Mouse (Mus musculus): ENCODE measurements around the gene Snrpc. TPM values are rescaled to one million over a fixed set of nuclear protein-coding genes. Genes with fewer than 3 reads are reported as not detected.

The Snrpc gene
- total and polyA plus RNA-seq, 3 experiments, result 154 to 194 (median 171) TPM

GRCm38 (mm10) chr17:27848351-27848750, 10.4 kb downstream of the Snrpc start:
- Histone ChIP-seq H3K36me3 (replicated peaks in 1 of 2; ENCODE audit: control insufficient read depth in 1 of 2, insufficient read depth in 1 of 2, low read length in 1 of 2) (peaks cover 64 to 89% of the 10 kb centered on the region in 2 experiments), H3K79me2 (replicated peaks; ENCODE audit: control insufficient read depth, extremely low read depth, insufficient read depth, poor library complexity, severe bottlenecking) (no peaks in the 10 kb centered on the region; the same call in none of the 2 replicates), H3K27me3 (replicated peaks) (no peaks in the 10 kb centered on the region), H3K4me2 (ENCODE audit: insufficient read depth, low read depth, poor library complexity, severe bottlenecking) (no peak overlapping the region), H3K4me1 (ENCODE audit: control insufficient read depth in 1 of 2, insufficient read depth in 2 of 2) (peaks cover 4 to 11% of the 10 kb centered on the region in 2 experiments; a peak in 2 of 4 replicates), H3K27ac (ENCODE audit: insufficient read depth, low read depth) (no peak overlapping the region), H3K9ac (ENCODE audit: insufficient read depth, low read depth) (no peak overlapping the region), H3K9me3 (replicated peaks; ENCODE audit: low read length) (no peaks in the 10 kb centered on the region), H3K4me3 (replicated peaks in 1 of 3; ENCODE audit: low read depth in 2 of 3, low read length in 2 of 3, poor library complexity in 1 of 3) (no peak overlapping the region)
- DNase-seq (ENCODE audit: extremely low read depth), result no peak
- no peak for TF ChIP-seq POLR2A (IDR thresholded peaks at IDR 0.05; ENCODE audit: low read depth, low read length)
- TF ChIP-seq NELFE (IDR thresholded peaks at IDR 0.05; ENCODE audit: low read depth, low read length), result no peak
- TF ChIP-seq CTCF (conservative IDR thresholded peaks at IDR 0.05 in 1 of 2, IDR thresholded peaks at IDR 0.05 in 1 of 2; ENCODE audit: low read depth in 2 of 2, low read length in 2 of 2), result peak in 1 of 2 experiments; percentile 20; a peak in 1 of 4 replicates
- TF ChIP-seq ZNF384 (IDR thresholded peaks at IDR 0.05; ENCODE audit: low read depth, low read length), result no peak
- dilution Hi-C loops (cut with MboI; ENCODE audit: extremely low pct_ligation_motif_present, extremely low pct_unique_long_range_greater_than_20kb, low sequenced_read_pairs), result no loop called here
- in situ Hi-C loops (cut with MboI; ENCODE audit: low pct_ligation_motif_present, low pct_unique_long_range_greater_than_20kb, low sequenced_read_pairs), result no loop called here

- dilution Hi-C loops (cut with MboI; ENCODE audit: extremely low pct_ligation_motif_present, extremely low pct_unique_long_range_greater_than_20kb, low sequenced_read_pairs), result no loop called here
- peak; percentile 17 for DNase-seq (ENCODE audit: extremely low read depth)
- TF ChIP-seq RAD21 (IDR thresholded peaks at IDR 0.05; ENCODE audit: low read depth, low read length) (no peak), MEF2A (IDR thresholded peaks at IDR 0.05; ENCODE audit: borderline replicate concordance, low read depth, low read length) (peak; percentile 76)
- Histone ChIP-seq H3K27ac (ENCODE audit: insufficient read depth, low read depth) (no peak overlapping the region), H3K27me3 (replicated peaks) (no peaks in the 10 kb centered on the region), H3K4me3 (replicated peaks in 1 of 3; ENCODE audit: low read depth in 2 of 3, low read length in 2 of 3, poor library complexity in 1 of 3) (no peak overlapping the region), H3K79me2 (replicated peaks; ENCODE audit: control insufficient read depth, extremely low read depth, insufficient read depth, poor library complexity, severe bottlenecking) (no peaks in the 10 kb centered on the region; the same call in 1 of the 2 replicates), H3K9ac (ENCODE audit: insufficient read depth, low read depth) (no peak overlapping the region), H3K36me3 (replicated peaks in 1 of 2; ENCODE audit: control insufficient read depth in 1 of 2, insufficient read depth in 1 of 2, low read length in 1 of 2) (peaks cover 51 to 81% of the 10 kb centered on the region in 2 experiments), H3K4me2 (ENCODE audit: insufficient read depth, low read depth, poor library complexity, severe bottlenecking) (no peak overlapping the region), H3K4me1 (ENCODE audit: control insufficient read depth in 1 of 2, insufficient read depth in 2 of 2) (peaks cover 4 to 11% of the 10 kb centered on the region in 2 experiments; a peak in 2 of 4 replicates), H3K9me3 (replicated peaks; ENCODE audit: low read length) (no peaks in the 10 kb centered on the region)
- in situ Hi-C loops (cut with MboI; ENCODE audit: low pct_ligation_motif_present, low pct_unique_long_range_greater_than_20kb, low sequenced_read_pairs), result no loop called here
Observed at GRCm38 (mm10) chr17:27851076-27851475, 13.1 kb downstream of the Snrpc start.

GRCm38 (mm10) chr17:27856265-27856797, 18.4 kb downstream of the Snrpc start, which contains the start of gene Uhrf1bp1:
Uhrf1bp1 (plus strand) TSS chr17:27856441.
- peak within 1 kb of the TSS; percentile 57 for H3K4me2 ChIP-seq (ENCODE audit: insufficient read depth, low read depth, poor library complexity, severe bottlenecking)
- in situ Hi-C loops (cut with MboI; ENCODE audit: low pct_ligation_motif_present, low pct_unique_long_range_greater_than_20kb, low sequenced_read_pairs) (no loop called here), dilution Hi-C loops (cut with MboI; ENCODE audit: extremely low pct_ligation_motif_present, extremely low pct_unique_long_range_greater_than_20kb, low sequenced_read_pairs) (no loop called here)
- no peak within 1 kb of the TSS; the same call in 1 of the 2 replicates for H3K27ac ChIP-seq (ENCODE audit: insufficient read depth, low read depth)
- peak; percentile 73 for DNase-seq (ENCODE audit: extremely low read depth)
- H3K27me3 ChIP-seq (replicated peaks), result no peaks in the 10 kb centered on the region
- H3K36me3 ChIP-seq (replicated peaks in 1 of 2; ENCODE audit: control insufficient read depth in 1 of 2, insufficient read depth in 1 of 2, low read length in 1 of 2), result peaks cover 13 to 39% of the 10 kb centered on the region in 2 experiments
- 0 out of 2 replicates have a peak, but pooled peaks cover 11% of the 10 kb centered on the region for H3K79me2 ChIP-seq (replicated peaks; ENCODE audit: control insufficient read depth, extremely low read depth, insufficient read depth, poor library complexity, severe bottlenecking)
- peak within 1 kb of the TSS; percentile 82 for H3K9ac ChIP-seq (ENCODE audit: insufficient read depth, low read depth)
- peak within 1 kb of the TSS; percentile 81 to 99 (median 90) for H3K4me3 ChIP-seq (replicated peaks in 1 of 3; ENCODE audit: low read depth in 2 of 3, low read length in 2 of 3, poor library complexity in 1 of 3)
- H3K4me1 ChIP-seq (ENCODE audit: control insufficient read depth in 1 of 2, insufficient read depth in 2 of 2), result peaks cover 5 to 26% of the 10 kb centered on the region in 2 experiments
- no peaks in the 10 kb centered on the region for H3K9me3 ChIP-seq (replicated peaks; ENCODE audit: low read length)
- no peak for TF ChIP-seq RCOR1 (conservative IDR thresholded peaks at IDR 0.05; ENCODE audit: low read depth, low read length)
- TF ChIP-seq MAX (IDR thresholded peaks at IDR 0.05; ENCODE audit: low read length), result no peak
- TF ChIP-seq ELF1 (IDR thresholded peaks at IDR 0.05; ENCODE audit: low read depth, low read length), result no peak; the same call in 1 of the 2 replicates
- TF ChIP-seq RAD21 (IDR thresholded peaks at IDR 0.05; ENCODE audit: low read depth, low read length), result no peak
- TF ChIP-seq MEF2A (IDR thresholded peaks at IDR 0.05; ENCODE audit: borderline replicate concordance, low read depth, low read length), result no peak
- TF ChIP-seq CTCF (conservative IDR thresholded peaks at IDR 0.05 in 1 of 2, IDR thresholded peaks at IDR 0.05 in 1 of 2; ENCODE audit: low read depth in 2 of 2, low read length in 2 of 2), result no peak
- no peak for TF ChIP-seq POLR2AphosphoS2 (IDR thresholded peaks at IDR 0.05; ENCODE audit: low read depth, low read length)
- no peak for TF ChIP-seq SIN3A (IDR thresholded peaks at IDR 0.05; ENCODE audit: low read length)
- no peak for TF ChIP-seq JUND (conservative IDR thresholded peaks at IDR 0.05; ENCODE audit: low read depth, low read length)
- TF ChIP-seq MAFK (IDR thresholded peaks at IDR 0.05; ENCODE audit: insufficient replicate concordance, low read length), result no peak
- TF ChIP-seq TBP (conservative IDR thresholded peaks at IDR 0.05; ENCODE audit: low read depth, low read length), result no peak
- TF ChIP-seq IRF4 (IDR thresholded peaks at IDR 0.05; ENCODE audit: low read depth, low read length), result no peak
- no peak for TF ChIP-seq GABPA (IDR thresholded peaks at IDR 0.05; ENCODE audit: insufficient replicate concordance, low read depth, low read length)
- TF ChIP-seq NELFE (IDR thresholded peaks at IDR 0.05; ENCODE audit: low read depth, low read length), result peak; percentile 42; the same call in 1 of the 2 replicates
- TF ChIP-seq HCFC1 (IDR thresholded peaks at IDR 0.05; ENCODE audit: low read depth, low read length), result no peak
- TF ChIP-seq MXI1 (IDR thresholded peaks at IDR 0.05; ENCODE audit: low read depth, low read length), result peak; percentile 85
- TF ChIP-seq POLR2A (IDR thresholded peaks at IDR 0.05; ENCODE audit: low read depth, low read length), result peak; percentile 71
- TF ChIP-seq ZNF384 (IDR thresholded peaks at IDR 0.05; ENCODE audit: low read depth, low read length), result no peak
- no peak for TF ChIP-seq ZKSCAN1 (IDR thresholded peaks at IDR 0.05; ENCODE audit: borderline replicate concordance, low read depth, low read length)
- TF ChIP-seq ZC3H11A (IDR thresholded peaks at IDR 0.05; ENCODE audit: low read depth, low read length), result no peak
- peak; percentile 51 for TF ChIP-seq BHLHE40 (IDR thresholded peaks at IDR 0.05; ENCODE audit: low read depth, low read length)
- TF ChIP-seq USF2 (conservative IDR thresholded peaks at IDR 0.05; ENCODE audit: low read depth, low read length), result no peak
- TF ChIP-seq JUN (IDR thresholded peaks at IDR 0.05; ENCODE audit: insufficient read depth, low read depth, low read length), result no peak

Data from CH12.LX (cell line).